Mouse (Mus musculus) heart, embryonic 13.5 days (tissue): ENCODE results near the gene T. TPM values are rescaled to one million over a fixed set of nuclear protein-coding genes. Genes with fewer than 3 reads are reported as not detected.

ENCODE experiments used
- ATAC-seq: fragments of 200-750 bp; cut with Nextera tagmentation; 2 replicates; pipeline ENCODE4 v1.8.0; 2017; ENCODE audit warnings: moderate TSS enrichment; ENCODE audit not compliant: insufficient number of reproducible peaks, low FRiP score, low TSS enrichment; ENCODE audit errors: extremely low read depth
- H3K27ac ChIP-seq: fragments of 300-500 bp; sonication (generic); replicated peaks from 2 replicates; pipeline ENCODE4 v1.5.1; 2015; ENCODE audit warnings: moderate library complexity, mild to moderate bottlenecking, inconsistent platforms
- H3K27me3 ChIP-seq: fragments of 300-500 bp; sonication (generic); replicated peaks from 2 replicates; pipeline ENCODE4 v1.6.1; 2015; ENCODE audit warnings: mild to moderate bottlenecking, inconsistent platforms
- H3K36me3 ChIP-seq: fragments of 300-500 bp; sonication (generic); 2 replicates; pipeline ENCODE4 v1.6.1; 2015; ENCODE audit warnings: mild to moderate bottlenecking, inconsistent platforms
- H3K4me1 ChIP-seq: fragments of 300-500 bp; sonication (generic); 2 replicates; pipeline ENCODE4 v1.6.1; 2015; ENCODE audit warnings: inconsistent platforms
- H3K4me2 ChIP-seq: fragments of 300-500 bp; sonication (generic); 2 replicates; pipeline ENCODE4 v1.6.1; 2015; ENCODE audit warnings: inconsistent platforms, mild to moderate bottlenecking, moderate library complexity
- H3K4me3 ChIP-seq: fragments of 300-500 bp; sonication (generic); 2 replicates; pipeline ENCODE4 v1.5.1; 2015; ENCODE audit warnings: moderate library complexity, mild to moderate bottlenecking, inconsistent platforms
- H3K9ac ChIP-seq: fragments of 300-500 bp; sonication (generic); 2 replicates; pipeline ENCODE4 v1.6.1; 2015; ENCODE audit warnings: inconsistent platforms, mild to moderate bottlenecking, moderate library complexity
- H3K9me3 ChIP-seq: fragments of 300-500 bp; sonication (generic); 2 replicates; pipeline ENCODE4 v1.6.1; 2016; ENCODE audit warnings: inconsistent platforms
- WGBS: fragments of 180-500 bp; shearing (Covaris S2); methylation state at CpG from one replicate; pipeline ENCODE4 v1.1.7; 2015; ENCODE audit warnings: mixed read lengths; 5-methylcytosine and 5-hydroxymethylcytosine counted together
- polyA plus RNA-seq: library from polyadenylated mRNA; unstranded; fragments of >200 nt; fragmentation: Nextera tagmentation; extraction: Ambion mirVana; gene quantifications from 2 replicates; pipeline ENCODE4 v1.2.1, GENCODE M21; 2015

Gene T
- polyA plus RNA-seq, 1 experiment from 2014 or later, result 0.09 TPM

DNA sequence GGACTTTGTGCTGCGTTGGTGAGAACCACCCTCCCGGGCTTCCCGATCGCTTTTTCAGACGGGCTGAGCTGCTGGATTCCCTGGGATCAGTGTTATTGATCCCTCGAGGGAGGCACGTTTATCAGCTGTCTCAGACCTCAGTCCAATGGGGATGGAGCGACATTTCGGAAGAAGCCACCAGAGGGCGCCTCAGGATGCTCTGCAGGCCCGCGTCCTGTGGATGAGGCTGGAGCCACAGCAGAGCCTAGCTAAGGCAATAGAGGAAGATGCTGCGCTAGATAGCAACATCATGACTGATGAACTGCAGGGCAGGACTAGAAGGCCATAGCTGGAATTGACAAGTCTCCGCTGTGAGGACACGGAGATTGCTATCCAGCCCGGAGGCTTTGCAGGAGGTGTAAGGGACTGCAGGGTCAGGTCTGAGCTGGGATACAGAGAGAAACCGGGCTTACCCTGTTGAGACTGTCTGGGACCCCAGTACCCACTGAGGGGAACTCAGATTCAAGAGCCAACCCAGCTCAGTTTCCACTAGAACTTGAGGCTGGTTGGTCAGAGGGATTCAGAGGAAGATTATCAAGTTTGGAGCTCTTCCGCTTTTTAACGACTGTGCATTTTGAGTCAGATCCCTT lies 34.6 kb downstream of the T start:
- Histone ChIP-seq H3K9ac (no peak overlapping the region), H3K4me1 (no peaks in the 10 kb centered on the region), H3K4me3 (no peak overlapping the region), H3K9me3 (no peaks in the 10 kb centered on the region), H3K27me3 (peaks cover 88% of the 10 kb centered on the region), H3K27ac (no peak overlapping the region), H3K4me2 (no peak overlapping the region), H3K36me3 (no peaks in the 10 kb centered on the region)
- ATAC-seq, result no peak
- WGBS, result 13% methylated on average over 19 of the region's 19 CpGs

DNA sequence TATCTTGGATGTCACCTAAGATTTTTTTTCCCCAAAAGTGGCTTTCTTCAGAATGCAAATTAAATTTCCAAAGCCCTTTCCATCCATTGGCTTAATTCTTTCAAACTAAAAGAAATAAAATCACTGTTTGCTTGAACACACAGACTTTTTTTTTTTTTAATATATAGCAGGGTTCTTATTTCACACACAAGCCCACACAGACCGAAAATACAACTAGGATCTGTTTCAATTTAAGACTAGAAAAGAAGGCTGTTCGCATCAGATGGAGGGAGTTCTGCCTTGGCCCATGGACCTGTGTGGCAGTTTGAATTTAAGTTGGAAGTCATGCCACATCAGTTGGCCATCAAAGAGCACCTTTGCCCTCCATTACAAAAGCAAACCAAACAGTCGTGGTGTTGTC lies 44.3 kb downstream of the T start:
- Histone ChIP-seq H3K9me3 (no peaks in the 10 kb centered on the region), H3K9ac (no peak overlapping the region), H3K27me3 (peaks cover 7% of the 10 kb centered on the region; the same call in 1 of the 2 replicates), H3K27ac (no peak overlapping the region), H3K36me3 (no peaks in the 10 kb centered on the region), H3K4me3 (no peak overlapping the region), H3K4me2 (no peak overlapping the region), H3K4me1 (no peaks in the 10 kb centered on the region)
- 76% methylated on average over 3 of the region's 3 CpGs for WGBS
- ATAC-seq, result no peak

DNA sequence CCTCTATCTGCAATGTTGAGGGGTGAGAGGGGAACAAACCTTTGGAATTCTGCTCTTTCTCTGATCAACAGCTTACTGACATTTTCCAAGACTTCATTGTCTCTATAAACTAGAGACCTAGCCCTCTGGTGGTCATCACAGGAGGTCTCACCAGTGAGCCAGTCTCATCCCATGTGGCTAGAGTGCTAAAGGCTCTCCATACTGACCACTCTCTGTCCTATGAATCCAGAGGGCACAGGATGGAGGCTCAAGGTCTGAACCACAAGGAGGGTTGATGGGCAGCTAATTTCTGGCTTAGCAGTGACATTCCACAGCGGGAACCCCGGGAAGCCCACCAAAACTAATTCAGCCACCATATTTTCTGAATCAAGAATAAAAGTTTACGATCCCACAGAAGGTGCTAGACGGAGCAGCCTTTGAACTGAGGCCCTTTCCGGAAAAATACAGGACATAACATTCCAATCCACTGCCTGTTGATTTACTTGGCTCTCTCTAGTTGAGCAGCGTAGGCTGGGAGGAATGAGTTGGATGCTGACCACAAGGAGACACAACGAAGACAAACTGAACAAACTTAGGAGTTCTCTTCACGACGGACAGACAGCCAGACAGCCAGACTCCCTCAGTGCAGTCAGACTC lies 45.4 kb downstream of the T start:
- 74% methylated on average over 9 of the region's 9 CpGs for WGBS
- Histone ChIP-seq H3K9me3 (no peaks in the 10 kb centered on the region), H3K27ac (no peak overlapping the region), H3K36me3 (no peaks in the 10 kb centered on the region), H3K4me1 (no peaks in the 10 kb centered on the region), H3K27me3 (0 out of 2 replicates have a peak, but pooled peaks cover 3% of the 10 kb centered on the region), H3K4me2 (no peak overlapping the region), H3K4me3 (no peak overlapping the region), H3K9ac (no peak overlapping the region)
- ATAC-seq, result no peak

DNA sequence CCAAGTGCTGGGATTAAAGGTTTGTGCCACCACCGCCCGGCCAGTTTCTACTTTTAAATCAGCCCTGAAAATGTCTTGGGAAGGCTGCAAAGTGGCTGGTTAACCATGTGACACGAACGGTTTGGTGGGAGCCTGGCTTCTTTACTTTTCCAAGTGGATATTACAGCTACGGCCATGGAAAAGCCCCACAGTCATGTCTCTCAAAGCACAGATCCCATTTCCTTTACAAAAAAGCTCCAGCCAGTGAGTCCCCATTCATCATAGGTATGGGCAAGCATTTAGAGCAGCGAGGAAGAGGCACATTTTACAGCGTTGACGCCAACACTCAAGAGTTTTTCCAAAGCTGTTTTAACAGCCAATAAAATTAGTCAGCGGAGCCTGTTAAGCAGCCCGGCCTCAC lies 47.6 kb downstream of the T start:
- Histone ChIP-seq H3K4me3 (no peak overlapping the region), H3K9ac (no peak overlapping the region), H3K36me3 (no peaks in the 10 kb centered on the region), H3K9me3 (no peaks in the 10 kb centered on the region), H3K4me1 (no peaks in the 10 kb centered on the region), H3K27ac (no peak overlapping the region), H3K4me2 (no peak overlapping the region), H3K27me3 (peaks cover 15% of the 10 kb centered on the region)
- no peak for ATAC-seq
- 78% methylated on average over 10 of the region's 10 CpGs for WGBS

DNA sequence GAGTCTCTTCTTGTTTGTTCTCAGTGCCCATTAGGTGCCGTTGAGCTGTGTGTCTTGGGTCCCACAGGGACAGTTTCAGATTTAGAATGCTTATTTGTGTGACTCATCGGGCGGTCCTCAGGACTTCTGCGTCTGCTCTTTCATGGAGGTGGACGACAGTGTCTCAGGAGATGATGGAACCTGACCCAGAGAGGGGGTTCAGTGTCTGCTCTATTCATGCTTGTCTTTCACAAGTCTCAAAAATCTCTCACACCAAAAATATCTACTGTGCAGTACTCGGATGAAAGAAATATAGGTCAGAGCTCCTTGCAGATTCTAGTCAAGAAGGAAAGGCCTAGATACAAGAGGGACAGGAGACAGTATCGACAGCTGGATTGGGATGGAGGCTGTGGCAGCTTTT lies 48.7 kb downstream of the T start:
- no peaks in the 10 kb centered on the region for H3K36me3 ChIP-seq
- ATAC-seq, result no peak
- no peak overlapping the region for H3K4me3 ChIP-seq
- no peak overlapping the region for H3K9ac ChIP-seq
- H3K4me2 ChIP-seq, result no peak overlapping the region
- H3K9me3 ChIP-seq, result no peaks in the 10 kb centered on the region
- 73% methylated on average over 7 of the region's 7 CpGs for WGBS
- H3K27ac ChIP-seq, result no peak overlapping the region
- H3K4me1 ChIP-seq, result 0 out of 2 replicates have a peak, but pooled peaks cover 3% of the 10 kb centered on the region
- H3K27me3 ChIP-seq, result peaks cover 15% of the 10 kb centered on the region

DNA sequence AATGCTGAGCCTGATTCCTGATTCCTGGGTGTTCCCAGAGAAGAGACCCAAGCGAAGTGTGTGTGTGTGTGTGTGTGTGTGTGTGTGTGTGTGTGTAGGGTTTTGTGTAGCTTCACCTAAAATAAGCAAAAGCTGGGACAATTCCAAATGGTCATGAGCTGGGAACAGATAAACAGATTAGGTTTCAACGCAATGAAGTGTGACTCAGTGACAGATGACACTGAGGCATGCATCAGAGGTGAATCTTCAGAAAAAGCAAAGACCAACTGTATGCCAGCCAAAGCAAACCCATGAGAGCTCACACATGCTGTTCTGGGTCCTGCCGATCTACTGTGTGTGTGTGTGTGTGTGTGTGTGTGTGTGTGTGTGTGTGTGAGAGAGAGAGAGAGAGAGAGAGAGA lies 50.0 kb downstream of the T start:
- Histone ChIP-seq H3K4me3 (no peak overlapping the region), H3K4me2 (no peak overlapping the region), H3K27ac (no peak overlapping the region), H3K9ac (no peak overlapping the region), H3K36me3 (no peaks in the 10 kb centered on the region), H3K4me1 (0 out of 2 replicates have a peak, but pooled peaks cover 3% of the 10 kb centered on the region), H3K9me3 (no peaks in the 10 kb centered on the region), H3K27me3 (peaks cover 21% of the 10 kb centered on the region)
- 49% methylated on average over 3 of the region's 3 CpGs for WGBS
- no peak for ATAC-seq

DNA sequence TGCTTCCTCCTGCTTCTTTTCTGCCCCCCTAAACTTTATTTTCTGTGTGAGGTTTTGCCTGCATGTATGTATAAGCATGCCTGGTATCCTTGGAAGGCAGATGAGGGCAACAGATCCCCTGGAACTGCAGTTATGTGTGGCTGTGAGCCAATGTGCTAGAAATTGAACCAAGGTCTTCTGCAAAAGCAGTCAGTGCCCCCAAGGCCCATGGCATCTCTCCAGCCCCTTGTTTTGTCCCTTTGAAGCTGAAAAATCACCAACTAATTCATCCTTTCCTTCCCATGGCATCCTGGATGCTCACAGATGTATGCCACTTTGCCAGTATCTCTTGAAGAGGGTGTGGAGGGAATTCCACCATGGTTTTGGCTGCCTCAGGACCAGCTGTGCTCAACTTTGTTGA lies 50.9 kb downstream of the T start:
- Histone ChIP-seq H3K36me3 (no peaks in the 10 kb centered on the region), H3K27ac (no peak overlapping the region), H3K9me3 (no peaks in the 10 kb centered on the region), H3K4me2 (no peak overlapping the region), H3K27me3 (peaks cover 21% of the 10 kb centered on the region), H3K9ac (no peak overlapping the region), H3K4me3 (no peak overlapping the region), H3K4me1 (0 out of 2 replicates have a peak, but pooled peaks cover 3% of the 10 kb centered on the region)
- ATAC-seq, result no peak

DNA sequence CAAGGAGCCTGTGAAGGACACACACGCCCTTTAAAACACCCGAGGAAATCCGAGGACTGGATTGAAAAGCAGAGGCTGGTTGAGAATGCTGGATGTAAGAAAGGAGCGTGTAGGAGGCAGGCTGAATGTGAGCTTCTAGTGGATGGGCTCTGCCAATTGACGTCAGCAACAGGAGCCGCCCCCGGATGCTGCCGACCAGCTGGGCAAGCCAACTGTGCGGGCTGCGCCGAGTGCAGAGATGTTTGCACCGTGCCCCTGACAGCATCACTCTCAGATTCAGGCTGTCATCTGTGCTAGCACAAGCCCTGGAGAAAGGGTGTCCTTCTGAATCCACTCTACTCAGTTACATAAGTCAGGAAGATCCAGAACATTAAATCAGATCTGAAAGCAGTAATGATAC lies 53.6 kb downstream of the T start:
- Histone ChIP-seq H3K4me3 (no peak overlapping the region), H3K27me3 (peaks cover 18% of the 10 kb centered on the region), H3K9me3 (no peaks in the 10 kb centered on the region), H3K27ac (no peak overlapping the region), H3K4me2 (peak overlapping the region; percentile 35), H3K9ac (no peak overlapping the region), H3K36me3 (no peaks in the 10 kb centered on the region), H3K4me1 (0 out of 2 replicates have a peak, but pooled peaks cover 3% of the 10 kb centered on the region)
- ATAC-seq, result no peak
- 47% methylated on average over 12 of the region's 12 CpGs for WGBS

DNA sequence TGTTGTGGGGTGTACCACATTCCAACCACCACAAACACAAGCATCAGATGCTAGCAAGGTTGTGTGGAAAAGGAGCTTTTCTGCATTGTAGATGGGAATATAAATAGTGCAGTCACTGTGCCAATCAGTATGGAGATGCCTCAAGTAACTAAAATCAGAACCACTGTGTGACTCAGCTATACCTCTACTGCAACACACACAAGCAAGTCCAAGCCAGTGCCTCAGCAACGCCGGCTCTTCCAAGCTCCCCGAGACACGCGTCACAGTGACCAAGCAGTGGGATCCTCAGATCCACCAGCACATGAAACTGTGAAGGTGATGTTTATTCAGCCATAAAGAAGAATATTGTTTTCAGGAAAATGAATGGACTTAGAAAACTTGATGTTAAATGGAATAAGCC lies 56.7 kb downstream of the T start:
- Histone ChIP-seq H3K9ac (no peak overlapping the region), H3K27ac (no peak overlapping the region), H3K36me3 (no peaks in the 10 kb centered on the region), H3K4me2 (no peak overlapping the region), H3K9me3 (no peaks in the 10 kb centered on the region), H3K4me1 (0 out of 2 replicates have a peak, but pooled peaks cover 3% of the 10 kb centered on the region), H3K4me3 (no peak overlapping the region), H3K27me3 (peaks cover 12% of the 10 kb centered on the region)
- no peak for ATAC-seq
- WGBS, result 94% methylated on average over 5 of the region's 5 CpGs

Other genes starting within 250 kb of the T start
- gene Ccr6, start 198.4 kb upstream of the T start, polyA plus RNA-seq, result not detected in 2 replicates
- gene Mpc1, start 151.5 kb upstream of the T start, polyA plus RNA-seq, result 204 and 221 TPM in 2 replicates
- gene Sft2d1, start 123.3 kb upstream of the T start, polyA plus RNA-seq, result 59.1 and 68.9 TPM in 2 replicates
- 0.13 and 0.25 TPM in 2 replicates for gene Prr18, start 97.0 kb upstream of the T start, polyA plus RNA-seq
- 0.83 and 1.3 TPM in 2 replicates for gene T2, start 78.4 kb upstream of the T start, polyA plus RNA-seq
- gene Pde10a, start 90.9 kb downstream of the T start, polyA plus RNA-seq, result 1.1 and 1.2 TPM in 2 replicates
- not detected in 2 replicates for gene Gm17087, start 132.5 kb downstream of the T start, polyA plus RNA-seq